Mouse (Mus musculus) c-Kit-negative CD71-positive TER-119-positive erythroid progenitor cells, embryonic 14.5 days (primary cell): Measurements from ENCODE around the gene Trpv2.
"Not testable (repeated sequence)": the region's sequence is repeated elsewhere in the genome, so short reads cannot be mapped to it uniquely, and the experiment has no call there.

Experiments
- DNase-seq: peaks from one replicate; pipeline ENCODE4 v3.0.0-alpha.2; 2013; ENCODE audit warnings: low read depth, low spot score

Trpv2 gene

DNA sequence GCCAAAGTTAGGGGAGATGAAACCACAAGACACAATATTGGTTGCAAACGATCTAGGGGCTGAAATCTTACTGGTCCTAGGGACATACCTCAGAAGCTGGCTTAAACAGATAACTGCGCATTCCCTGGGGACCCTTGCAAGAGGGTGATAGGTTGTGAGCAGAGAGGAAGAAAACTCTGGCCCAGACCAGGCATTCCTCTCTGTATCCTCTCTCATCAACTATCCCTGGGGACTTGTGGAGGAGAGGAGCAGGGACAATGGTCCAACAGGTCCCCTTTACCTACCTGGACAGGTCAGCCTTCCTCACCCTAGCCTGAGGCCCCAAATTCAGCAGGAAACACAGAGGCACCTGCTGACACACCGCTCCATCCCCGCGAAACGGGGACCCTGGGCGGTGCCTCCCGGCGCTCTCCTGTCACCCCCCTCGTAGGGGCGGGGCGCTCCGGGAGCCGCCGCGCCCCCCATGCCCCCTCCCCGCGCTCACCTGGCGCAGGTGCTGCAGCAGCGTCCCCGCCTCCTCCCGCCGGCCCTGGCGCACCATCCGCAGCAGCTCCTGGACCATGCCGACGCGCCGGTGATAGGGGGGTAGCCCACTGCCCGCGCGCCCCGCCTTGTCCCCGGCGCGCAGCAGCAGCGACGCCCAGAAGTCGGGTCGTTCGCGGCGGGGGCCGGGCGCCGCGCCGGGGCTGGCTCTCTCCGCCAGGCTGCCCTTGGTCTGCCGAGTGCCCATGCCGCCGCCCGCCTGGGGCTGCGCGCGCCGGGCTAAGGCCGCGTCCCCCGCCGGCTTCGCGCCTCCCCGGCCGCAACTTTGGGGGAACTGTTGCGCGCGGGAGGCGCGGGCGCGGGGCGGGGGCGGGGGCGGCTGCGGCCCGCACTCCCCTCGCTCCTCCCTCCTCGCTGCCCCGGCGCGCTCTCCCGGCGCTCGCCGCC lies 73.6 kb downstream of the Trpv2 start, which contains the start of gene Lrrc75a:
Gene Lrrc75a, minus strand, starts transcription at position 863 of the 930 bp plus-strand sequence.
- DNase-seq = no peak

GRCm38 (mm10) chr11:62648591-62649391 lies 74.5 kb downstream of the Trpv2 start, which contains the start of gene Mmgt2:
TSS of gene Mmgt2 (plus strand) at chr11:62648664.
- DNase-seq = peak; percentile 61

DNA sequence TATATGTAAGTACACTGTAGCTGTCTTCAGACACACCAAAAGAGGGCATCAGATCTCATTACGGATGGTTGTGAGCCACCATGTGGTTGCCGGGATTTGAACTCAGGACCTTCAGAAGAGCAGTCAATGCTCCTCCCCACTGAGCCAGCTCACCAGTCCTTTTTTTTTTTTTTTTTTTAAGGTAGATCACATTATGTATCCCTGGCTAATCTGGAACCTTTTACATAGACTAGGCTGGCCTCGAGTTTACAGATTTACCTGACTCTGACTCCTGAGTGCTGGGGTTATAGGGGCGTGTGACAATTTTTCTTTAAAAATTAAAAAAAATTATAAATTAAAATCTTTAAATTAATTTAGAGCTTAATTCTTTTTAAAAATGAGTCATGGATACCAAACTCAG lies 75.5 kb downstream of the Trpv2 start:
- DNase-seq = not testable (repeated sequence)
